8 mouse cellular contexts compared by ENCODE assay signal in the genomic region with DNA sequence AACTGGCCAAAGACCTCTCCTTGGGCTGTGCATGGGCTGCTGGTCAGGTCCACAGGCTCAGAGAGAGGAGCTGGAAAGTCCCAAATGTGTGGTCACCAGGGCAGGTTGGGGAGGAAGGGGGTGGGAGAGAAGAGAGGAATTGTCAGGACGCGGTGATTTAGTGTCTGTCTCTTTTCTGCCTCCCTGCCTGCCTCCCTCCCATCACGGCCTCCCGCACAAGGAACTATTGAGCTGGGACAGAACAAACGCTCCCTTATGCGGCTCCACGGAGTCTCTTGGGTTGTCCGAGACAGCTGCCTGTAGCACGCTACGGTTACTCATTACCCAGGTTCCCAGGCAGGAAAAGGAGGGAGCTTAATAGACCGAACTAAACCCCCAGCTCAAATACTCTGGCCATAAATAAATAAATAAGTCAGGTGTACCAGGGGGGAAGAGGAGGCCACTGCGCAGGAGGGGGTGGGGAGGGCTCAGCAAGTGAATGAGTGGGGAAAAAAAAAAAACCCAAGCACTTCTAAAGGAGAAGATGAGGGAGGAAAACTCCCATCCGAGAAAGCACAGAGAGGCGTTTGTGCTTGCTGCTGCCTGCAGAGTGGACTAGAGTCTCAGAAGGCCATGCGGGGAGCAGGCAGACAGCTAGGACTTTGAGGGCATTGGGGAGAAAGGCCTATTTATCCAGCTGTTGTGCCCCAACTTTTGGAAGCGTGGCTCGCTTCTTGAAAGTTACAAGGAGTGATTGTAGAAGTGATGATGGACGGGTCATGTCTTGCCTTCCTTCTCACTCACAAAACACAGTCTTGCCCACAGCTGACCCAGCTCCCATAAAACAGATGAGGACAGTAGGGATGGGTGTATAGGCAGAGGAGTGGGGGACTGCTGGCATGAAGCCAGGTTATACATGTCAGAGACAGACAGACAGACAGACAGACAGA.
DNase-seq lines count a peak whose midpoint lies in the region; ATAC-seq lines count a peak whose summit lies in the region.

No protein-coding gene starts in this region.

- ATAC-seq in hindbrain, embryonic 16.5 days, result peak; percentile 91
- ATAC-seq in limb, embryonic 15.5 days (ENCODE audit: insufficient number of reproducible peaks, low FRiP score, low TSS enrichment, low read depth), result peak; percentile 77
- ATAC-seq in stomach, embryonic 16.5 days (ENCODE audit: insufficient read depth, low FRiP score), result peak; percentile 61; the same call in 1 of the 2 replicates

- no peaks in the 10 kb centered on the region for H3K9me3 ChIP-seq in hindbrain, embryonic 16.5 days (ENCODE audit: control insufficient read depth, low read length)
- no peaks in the 10 kb centered on the region for H3K9me3 ChIP-seq in limb, embryonic 15.5 days
- no peaks in the 10 kb centered on the region for H3K9me3 ChIP-seq in stomach, embryonic 16.5 days (replicated peaks; ENCODE audit: control insufficient read depth, low read length)

- 17% methylated on average over 18 of the region's 18 CpGs for WGBS in hindbrain, embryonic 16.5 days
- 26% methylated on average over 18 of the region's 18 CpGs for WGBS in limb, embryonic 15.5 days
- 33% methylated on average over 18 of the region's 18 CpGs for WGBS in stomach, embryonic 16.5 days

- no peaks in the 10 kb centered on the region for H3K36me3 ChIP-seq in hindbrain, embryonic 16.5 days (ENCODE audit: control insufficient read depth, insufficient read depth, low read length)
- H3K36me3 ChIP-seq in limb, embryonic 15.5 days, result no peaks in the 10 kb centered on the region
- no peaks in the 10 kb centered on the region for H3K36me3 ChIP-seq in stomach, embryonic 16.5 days (ENCODE audit: control insufficient read depth, insufficient read depth, low read length)

- peaks cover 10% of the 10 kb centered on the region for H3K4me1 ChIP-seq in hindbrain, embryonic 16.5 days (ENCODE audit: control insufficient read depth, insufficient read depth, low read depth, low read length)
- peaks cover 17% of the 10 kb centered on the region for H3K4me1 ChIP-seq in limb, embryonic 15.5 days
- 0 out of 2 replicates have a peak, but pooled peaks cover 3% of the 10 kb centered on the region for H3K4me1 ChIP-seq in stomach, embryonic 16.5 days (ENCODE audit: control insufficient read depth, insufficient read depth, low read length)

- H3K9ac ChIP-seq in hindbrain, embryonic 16.5 days (ENCODE audit: low read depth, low read length), result no peak overlapping the region
- H3K9ac ChIP-seq in limb, embryonic 15.5 days, result no peak overlapping the region
- H3K9ac ChIP-seq in stomach, embryonic 16.5 days (ENCODE audit: low read length), result no peak overlapping the region

- no peak overlapping the region for H3K4me3 ChIP-seq in hindbrain, embryonic 16.5 days (ENCODE audit: low read length)
- no peak overlapping the region for H3K4me3 ChIP-seq in limb, embryonic 15.5 days
- no peak overlapping the region for H3K4me3 ChIP-seq in stomach, embryonic 16.5 days (replicated peaks; ENCODE audit: low read length)

- H3K27me3 ChIP-seq in hindbrain, embryonic 16.5 days (replicated peaks; ENCODE audit: control insufficient read depth, insufficient read depth, low read length), result no peaks in the 10 kb centered on the region
- H3K27me3 ChIP-seq in limb, embryonic 15.5 days, result no peaks in the 10 kb centered on the region
- H3K27me3 ChIP-seq in stomach, embryonic 16.5 days (ENCODE audit: control insufficient read depth, insufficient read depth, low read length), result no peaks in the 10 kb centered on the region

- 0 out of 2 replicates have a peak overlapping the region, but pooled peaks have one; percentile 1 for H3K27ac ChIP-seq in hindbrain, embryonic 16.5 days (ENCODE audit: low read depth, low read length)
- peak overlapping the region; percentile 64 for H3K27ac ChIP-seq in limb, embryonic 15.5 days
- peak overlapping the region; percentile 80 for H3K27ac ChIP-seq in stomach, embryonic 16.5 days (ENCODE audit: low read length)

- peak overlapping the region; percentile 27; the same call in 1 of the 2 replicates for H3K4me2 ChIP-seq in hindbrain, embryonic 16.5 days (ENCODE audit: low read length)
- H3K4me2 ChIP-seq in limb, embryonic 15.5 days, result no peak overlapping the region
- H3K4me2 ChIP-seq in stomach, embryonic 16.5 days (ENCODE audit: low read depth, low read length), result peak overlapping the region; percentile 11; the same call in 1 of the 2 replicates

- DNase-seq in urinary bladder, postnatal 14 days (ENCODE audit: low spot score), result peak; percentile 31
- no peak for DNase-seq in urinary bladder, adult 2 months (ENCODE audit: low spot score)
- DNase-seq in adrenal gland, postnatal 4 days (ENCODE audit: low spot score in 2 of 2), result no peak
- DNase-seq in thymus, postnatal 14 days, result no peak
- no peak for DNase-seq in c-Kit-positive CD71-positive TER-119-positive erythroid progenitor cells, embryonic 14.5 days (ENCODE audit: low spot score)

Comparison
In these comparisons a context has a peak if more than half of its experiments do, and no peak if none do; other contexts are left out.
1. H3K27ac ChIP-seq: peak in every context shown above with its lines; median percentile 80 in stomach, embryonic 16.5 days; 64 in limb, embryonic 15.5 days; 1 in hindbrain, embryonic 16.5 days.